Mouse (Mus musculus) thymus, postnatal 14 days (tissue): ENCODE results near the gene Slit3.

ENCODE experiments used
- DNase-seq: peaks from one replicate; pipeline ENCODE4 v3.0.0; 2021

Slit3 gene

DNA sequence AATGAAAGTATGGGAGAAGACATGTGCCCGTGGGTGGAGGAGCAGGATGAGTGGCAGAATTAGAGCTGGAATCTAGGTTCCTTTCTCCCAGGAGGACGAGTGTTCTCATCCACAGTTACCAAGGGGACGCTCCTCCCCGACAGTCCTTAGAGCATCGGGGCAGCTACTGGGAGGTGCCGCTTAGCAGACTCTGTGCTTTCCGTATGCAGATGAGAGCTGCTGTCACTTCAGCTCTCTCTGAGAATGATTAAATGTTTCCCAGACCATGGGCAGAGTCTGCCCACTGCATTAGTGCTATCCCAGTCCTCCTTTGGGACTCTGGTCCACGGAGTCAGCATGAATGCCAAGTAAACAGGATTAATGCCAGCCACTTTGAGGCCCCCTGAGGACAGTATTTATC lies 359.1 kb downstream of the Slit3 start:
- no peak for DNase-seq

DNA sequence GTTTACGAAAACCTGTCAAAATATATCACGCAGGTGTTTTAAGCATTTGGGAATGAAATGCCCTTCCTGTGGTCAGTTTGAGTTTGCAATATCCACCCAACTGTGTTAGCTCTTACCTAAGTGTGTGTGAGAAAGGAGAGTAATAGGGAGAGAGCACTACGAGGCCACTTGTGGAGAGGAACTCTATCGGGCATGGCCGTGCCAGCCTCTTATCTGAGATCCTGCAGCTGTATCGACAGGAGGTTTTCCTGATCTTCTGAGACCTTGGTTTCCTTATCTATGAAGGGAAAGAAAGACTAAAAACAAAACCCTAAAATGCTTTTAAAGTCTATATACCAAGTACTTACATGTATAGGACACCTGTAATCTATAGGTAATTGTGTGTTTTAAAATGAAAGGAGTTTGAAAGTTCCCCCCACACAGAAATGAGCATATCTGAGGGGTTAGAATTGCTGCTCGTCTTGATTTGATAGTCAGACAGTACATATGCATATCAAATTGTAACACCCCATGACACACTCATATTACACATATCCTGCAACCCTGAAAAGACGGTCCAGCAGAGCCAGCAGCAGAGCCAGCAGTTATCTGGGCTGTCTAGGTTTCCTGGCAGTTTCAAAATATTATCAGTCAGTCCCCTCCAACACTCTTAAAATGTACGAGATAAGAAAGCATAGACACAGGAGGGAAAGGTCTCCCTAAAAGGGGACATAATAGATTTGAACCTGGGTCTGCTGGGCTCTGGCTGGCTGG lies 360.8 kb downstream of the Slit3 start:
- DNase-seq, result no peak

DNA sequence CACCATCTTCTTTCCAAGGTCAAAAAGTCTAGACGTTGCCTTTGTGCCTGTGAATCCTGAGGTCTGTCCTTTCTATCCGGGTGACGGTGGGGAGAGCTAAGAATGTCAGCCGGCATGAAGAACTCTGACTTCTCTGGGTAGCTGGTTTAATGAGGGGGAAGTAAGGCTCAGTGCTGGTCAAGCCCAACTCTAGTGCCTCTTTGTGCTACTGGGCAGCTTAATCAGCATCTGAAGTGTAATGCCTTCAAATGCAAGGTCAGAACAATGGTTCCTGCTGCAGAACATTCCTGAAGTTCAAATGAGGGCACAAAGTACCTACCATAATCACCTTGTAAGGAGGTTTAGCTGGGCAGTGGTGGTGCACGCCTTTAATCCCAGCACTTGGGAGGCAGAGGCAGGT lies 366.9 kb downstream of the Slit3 start:
- DNase-seq, result no peak

DNA sequence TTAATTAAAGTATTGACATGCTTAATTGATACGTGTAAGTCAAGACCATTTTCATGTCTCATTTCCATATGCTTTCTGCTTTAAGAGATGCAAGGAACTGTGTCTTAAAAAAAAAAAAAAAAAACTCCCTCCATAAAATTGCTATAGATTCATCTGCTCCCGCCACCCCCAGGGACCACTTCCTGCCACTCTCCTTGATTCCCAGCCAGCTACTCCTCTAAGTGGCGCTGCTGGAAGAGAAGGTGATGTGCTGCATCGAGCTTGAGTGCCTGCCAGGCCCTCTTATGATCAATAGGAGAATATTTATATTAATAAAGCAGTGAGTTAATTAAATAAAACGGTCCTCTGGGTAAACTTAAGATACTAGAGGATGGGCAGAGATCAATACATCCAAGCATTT lies 370.7 kb downstream of the Slit3 start:
- no peak for DNase-seq

DNA sequence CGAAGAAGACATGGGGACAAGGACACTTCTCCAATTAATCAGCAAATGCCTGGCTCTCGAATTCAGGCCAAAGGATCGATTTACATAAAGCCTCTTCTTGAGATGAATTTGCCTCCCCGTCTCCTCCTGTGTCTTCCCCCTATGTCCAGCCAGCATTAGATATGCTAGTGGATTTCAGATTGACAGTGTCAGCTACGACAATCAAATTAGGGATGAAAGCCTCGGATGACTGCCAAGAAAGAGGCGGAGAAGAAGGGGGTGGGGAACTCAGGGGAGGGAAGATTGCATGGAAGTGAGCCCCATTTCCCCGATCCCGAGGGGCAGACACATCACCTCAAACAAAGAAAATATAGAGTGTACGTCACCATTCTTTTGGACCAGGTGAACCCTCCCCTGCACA lies 375.9 kb downstream of the Slit3 start:
- DNase-seq, result no peak

DNA sequence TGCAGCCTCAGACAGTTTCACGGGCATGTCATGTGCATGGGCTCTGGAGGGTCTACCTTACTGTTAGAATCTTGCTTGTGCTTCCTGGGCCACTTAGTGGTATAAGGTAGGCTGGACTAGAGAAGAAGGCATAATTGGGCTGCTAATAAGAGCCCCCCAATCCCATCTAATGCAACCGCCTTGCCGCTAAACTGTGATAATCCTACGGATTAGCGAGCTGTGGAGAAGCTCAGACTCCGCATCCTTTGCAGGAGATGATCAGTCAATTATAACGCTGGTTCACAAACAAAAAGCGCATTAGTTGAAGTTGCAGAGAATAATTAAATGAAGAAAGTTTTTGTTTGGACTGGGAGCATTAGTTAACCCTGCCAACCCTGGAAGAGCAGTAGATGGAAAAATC lies 376.9 kb downstream of the Slit3 start:
- DNase-seq, result no peak

DNA sequence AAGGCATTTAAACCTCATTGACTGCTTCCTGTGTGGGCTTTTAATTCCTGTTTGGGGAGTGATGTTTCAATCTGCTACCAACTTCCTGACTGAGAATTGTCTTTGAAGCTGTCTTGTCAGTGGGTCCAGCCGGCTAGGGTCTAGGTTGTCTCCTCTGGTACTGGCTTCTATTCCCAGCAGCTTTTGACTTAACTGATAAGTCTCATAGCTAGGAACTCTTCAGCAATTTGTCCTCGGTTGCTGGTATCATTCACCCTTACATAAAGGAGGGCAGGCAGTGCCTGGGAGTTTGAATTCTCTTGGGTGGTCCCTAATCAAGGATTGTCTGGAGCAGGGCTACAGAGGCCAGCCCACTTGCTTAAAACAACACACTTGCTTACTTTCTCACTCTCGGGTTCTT lies 381.1 kb downstream of the Slit3 start:
- DNase-seq, result no peak

GRCm38 (mm10) chr11:35504051-35504450 lies 383.0 kb downstream of the Slit3 start:
- DNase-seq, result no peak

DNA sequence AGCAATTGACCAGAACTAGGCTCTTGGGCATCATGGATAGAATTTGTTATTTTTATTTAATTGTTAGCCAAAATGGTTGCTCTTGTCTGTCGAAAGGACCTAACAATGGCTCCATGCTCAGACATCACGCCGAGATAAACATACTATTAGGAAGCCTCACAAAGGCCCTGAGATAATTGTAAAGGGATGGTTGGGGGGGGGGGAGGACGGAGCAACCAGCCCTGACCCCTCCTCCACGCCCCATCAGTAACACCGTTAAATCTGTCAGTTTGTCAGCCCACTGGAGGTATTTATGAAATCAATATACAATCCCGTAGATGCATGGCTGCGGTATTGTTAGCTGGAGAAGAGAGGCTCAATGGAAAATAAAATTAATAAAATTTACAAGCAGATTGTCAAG lies 383.9 kb downstream of the Slit3 start:
- no peak for DNase-seq

DNA sequence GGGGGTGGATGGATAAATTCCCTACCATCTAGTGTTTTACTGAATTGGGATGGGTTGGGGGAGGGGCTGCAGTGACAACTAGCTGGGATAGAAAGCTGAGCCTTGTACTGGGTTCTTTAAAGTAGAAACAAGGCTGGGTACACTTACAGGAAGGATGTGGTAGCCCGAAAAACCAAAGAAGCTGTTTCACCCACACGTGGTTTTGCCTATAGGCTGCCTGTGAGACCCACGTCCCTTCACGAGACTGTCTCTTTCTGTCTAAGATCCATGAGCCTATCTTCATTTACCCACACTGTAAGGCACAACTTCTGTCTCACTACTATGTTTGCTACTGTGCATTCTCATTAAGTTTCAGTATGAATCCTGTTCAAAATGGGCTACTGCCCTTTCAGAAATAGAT lies 384.3 kb downstream of the Slit3 start:
- DNase-seq, result peak; percentile 44

DNA sequence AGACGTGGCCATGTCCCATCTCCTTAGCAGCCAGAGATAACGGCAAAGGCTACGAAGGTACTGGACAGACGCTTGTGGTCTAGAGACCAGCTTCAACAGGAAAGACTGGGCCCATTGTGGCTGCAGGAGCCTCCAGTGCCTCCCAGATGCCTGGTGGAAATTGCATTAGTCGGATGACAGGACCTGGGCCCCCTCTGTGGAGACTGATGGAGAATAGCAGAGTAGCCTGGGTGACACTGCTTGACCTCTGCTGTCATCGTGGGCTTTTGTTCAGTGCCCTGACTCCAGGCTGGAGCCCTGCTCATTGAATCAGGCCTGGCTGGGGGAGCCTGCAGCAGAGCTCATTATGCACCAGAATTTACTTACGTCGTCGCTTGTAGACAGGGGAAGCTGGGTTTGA lies 384.8 kb downstream of the Slit3 start:
- DNase-seq, result peak; percentile 3

GRCm38 (mm10) chr11:35507781-35508390 lies 386.9 kb downstream of the Slit3 start:
- DNase-seq, result no peak

GRCm38 (mm10) chr11:35512686-35513085 lies 391.7 kb downstream of the Slit3 start:
- DNase-seq, result no peak

DNA sequence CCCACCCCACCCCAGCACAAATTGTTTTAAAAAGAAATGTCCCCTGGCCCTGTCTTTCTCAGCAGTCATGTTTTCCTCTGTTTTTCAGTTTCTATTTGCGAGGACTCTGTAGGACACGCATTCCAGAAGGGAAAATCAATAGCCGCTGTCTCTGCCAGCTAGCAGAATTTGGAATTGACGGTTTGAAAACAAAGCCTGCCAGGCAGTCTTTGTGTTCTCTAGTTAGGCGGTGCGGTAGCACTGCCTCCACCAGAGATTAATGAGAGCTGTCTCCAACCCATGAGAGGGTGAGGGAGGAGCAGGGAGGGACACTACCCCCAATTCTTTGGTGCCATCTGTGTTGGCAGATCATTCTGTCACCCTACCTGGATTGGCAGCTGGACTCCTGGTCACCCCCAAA lies 392.3 kb downstream of the Slit3 start:
- no peak for DNase-seq

DNA sequence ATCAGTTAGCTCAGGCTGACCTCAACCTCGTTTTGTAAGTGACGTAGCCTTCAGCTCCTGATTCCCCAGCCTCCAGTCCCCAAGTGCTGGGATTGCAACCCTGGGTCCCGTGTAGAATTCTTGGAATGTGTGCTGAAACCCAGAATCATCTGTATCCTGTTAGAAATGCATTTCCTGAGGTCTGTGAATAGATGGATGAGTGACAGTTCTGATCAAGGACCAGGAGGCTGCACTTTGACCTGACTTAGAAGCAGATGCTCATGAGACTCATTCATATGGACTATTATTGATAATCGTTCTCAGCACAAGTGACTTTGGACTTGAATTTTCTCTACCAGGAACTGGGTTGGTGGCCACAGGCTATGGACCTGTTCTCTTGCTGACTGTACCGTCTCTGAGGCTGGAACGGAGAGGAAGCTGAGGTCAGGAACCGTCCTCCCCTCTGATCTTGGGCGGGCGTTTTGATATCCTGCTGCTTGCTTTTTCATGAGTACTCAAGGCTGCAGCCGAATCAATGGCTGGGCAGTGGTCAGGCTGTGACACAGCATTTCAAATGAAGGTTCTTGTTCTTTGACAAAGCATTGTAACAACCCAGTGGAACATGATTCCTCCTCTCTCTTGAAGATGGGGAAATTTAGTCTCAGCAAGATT lies 401.9 kb downstream of the Slit3 start:
- DNase-seq, result no peak

GRCm38 (mm10) chr11:35523773-35524172 lies 402.7 kb downstream of the Slit3 start:
- DNase-seq, result no peak

GRCm38 (mm10) chr11:35526219-35526762 lies 405.3 kb downstream of the Slit3 start:
- no peak for DNase-seq

GRCm38 (mm10) chr11:35527816-35528462 lies 406.9 kb downstream of the Slit3 start:
- no peak for DNase-seq

DNA sequence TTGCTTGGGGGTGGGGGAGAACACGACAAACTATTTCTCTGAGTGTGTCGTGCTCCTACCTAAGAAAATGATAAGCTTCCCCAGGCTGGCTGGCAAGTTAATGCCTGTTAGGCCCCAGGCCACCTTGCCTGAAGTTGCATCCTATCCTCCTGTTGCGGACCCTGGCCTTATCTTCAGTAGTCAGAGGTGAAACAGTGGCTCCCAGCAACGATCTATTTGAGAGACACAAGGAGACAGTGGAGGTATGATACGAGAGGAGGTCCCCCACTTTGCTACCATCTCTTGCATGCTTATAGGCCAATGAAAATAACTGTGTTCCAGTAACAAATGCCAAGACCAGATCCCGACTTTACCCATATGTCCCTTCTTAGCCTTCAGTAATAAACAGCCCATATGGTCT lies 414.0 kb downstream of the Slit3 start:
- DNase-seq, result no peak

GRCm38 (mm10) chr11:35537128-35538088 lies 416.4 kb downstream of the Slit3 start:
- no peak for DNase-seq

GRCm38 (mm10) chr11:35542731-35543130 lies 421.7 kb downstream of the Slit3 start:
- DNase-seq, result no peak
